In the genomic region with DNA sequence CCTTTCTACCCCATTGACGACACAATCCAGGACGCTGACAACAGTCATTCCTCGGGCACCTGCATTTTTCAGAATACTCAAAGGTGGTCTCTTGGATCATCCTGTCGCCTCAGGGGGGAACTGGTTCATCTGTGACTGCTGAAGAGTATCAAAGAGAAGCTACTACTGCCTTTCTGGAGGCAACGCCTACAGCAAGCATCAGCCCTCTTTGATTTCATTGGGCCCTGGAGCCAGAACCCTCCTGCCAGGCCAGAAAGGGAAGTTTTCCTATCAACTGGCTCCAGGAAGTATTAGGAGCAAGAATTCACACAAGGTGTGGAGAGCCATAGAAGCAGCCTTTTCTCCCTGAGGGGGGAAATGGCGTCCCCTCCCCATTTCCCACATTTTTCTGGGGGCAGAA, we compare ENCODE assay signal across 16 mouse cellular contexts. TPM values are rescaled to one million over a fixed set of nuclear protein-coding genes. Genes with fewer than 3 reads are reported as not detected.
DNase-seq lines count a peak whose midpoint lies in the region; ATAC-seq and TF ChIP-seq lines count a peak whose summit lies in the region.
"Had no signal": no experiment of that assay in that cellular context is flagged by ENCODE, and none has a peak within 500 bp of the region (broad histone marks: within the 10 kb centered on the region; RNA-seq: fewer than 3 reads in every experiment).

No protein-coding gene starts in this region.

- ATAC-seq in hindbrain, embryonic 14.5 days (ENCODE audit: low FRiP score): no peak
- ATAC-seq in hindbrain, embryonic 12.5 days (ENCODE audit: low FRiP score): no peak
- no peak for ATAC-seq in lung, postnatal 0 days
- ATAC-seq in limb, embryonic 13.5 days (ENCODE audit: low FRiP score, low read depth): no peak
- ATAC-seq: CD4-positive, CD25-positive, alpha-beta regulatory T cell, adult 4 months; forebrain, embryonic 14.5 days had no signal

- H3K27me3 ChIP-seq in hindbrain, embryonic 14.5 days (ENCODE audit: control insufficient read depth, insufficient read depth, low read length): no peaks in the 10 kb centered on the region
- no peaks in the 10 kb centered on the region for H3K27me3 ChIP-seq in hindbrain, embryonic 12.5 days
- no peaks in the 10 kb centered on the region for H3K27me3 ChIP-seq in lung, postnatal 0 days (replicated peaks; ENCODE audit: insufficient read depth, low read length)
- no peaks in the 10 kb centered on the region for H3K27me3 ChIP-seq in limb, embryonic 13.5 days
- H3K27me3 ChIP-seq: heart, embryonic 15.5 days had no signal

- no peak overlapping the region for H3K9ac ChIP-seq in hindbrain, embryonic 14.5 days
- no peak overlapping the region for H3K9ac ChIP-seq in hindbrain, embryonic 12.5 days
- H3K9ac ChIP-seq in lung, postnatal 0 days (replicated peaks; ENCODE audit: low read depth): no peak overlapping the region
- H3K9ac ChIP-seq in limb, embryonic 13.5 days: no peak overlapping the region
- H3K9ac ChIP-seq: heart, embryonic 15.5 days had no signal

- DNase-seq in hindbrain, embryonic 14.5 days (ENCODE audit: low spot score): no peak
- no peak for DNase-seq in lung, postnatal 0 days (ENCODE audit: low spot score)
- no peak for DNase-seq in lung, postnatal 14 days
- DNase-seq in urinary bladder, postnatal 4 days (ENCODE audit: low spot score in 2 of 2): no peak
- no peak for DNase-seq in layer of hippocampus, adult 2 months (ENCODE audit: low spot score in 2 of 2)
- DNase-seq in testis, postnatal 10 days (ENCODE audit: low spot score): no peak
- DNase-seq: cerebellum, adult 11 months; gastrocnemius, postnatal 36 days; kidney, adult 9 months; lung, adult 18-20 months had no signal

- no peak overlapping the region for H3K4me3 ChIP-seq in hindbrain, embryonic 14.5 days (replicated peaks; ENCODE audit: low read length)
- no peak overlapping the region for H3K4me3 ChIP-seq in hindbrain, embryonic 12.5 days
- H3K4me3 ChIP-seq in lung, postnatal 0 days (ENCODE audit: low read depth, low read length): no peak overlapping the region
- no peak overlapping the region for H3K4me3 ChIP-seq in limb, embryonic 13.5 days
- H3K4me3 ChIP-seq in layer of hippocampus, adult 2 months: no peak overlapping the region

- H3K4me2 ChIP-seq in hindbrain, embryonic 14.5 days (replicated peaks): no peak overlapping the region; the same call in 1 of the 2 replicates
- H3K4me2 ChIP-seq in hindbrain, embryonic 12.5 days (replicated peaks): no peak overlapping the region
- no peak overlapping the region for H3K4me2 ChIP-seq in lung, postnatal 0 days (replicated peaks; ENCODE audit: low read depth, low read length)
- peak overlapping the region; percentile 91 for H3K4me2 ChIP-seq in limb, embryonic 13.5 days (replicated peaks)

- no peak for TF ChIP-seq CTCF in lung, postnatal 0 days (IDR thresholded peaks at IDR 0.05)
- TF ChIP-seq CTCF in layer of hippocampus, adult 2 months (conservative IDR thresholded peaks at IDR 0.05): no peak

- no peaks in the 10 kb centered on the region for H3K9me3 ChIP-seq in hindbrain, embryonic 14.5 days (ENCODE audit: control insufficient read depth, low read length)
- no peaks in the 10 kb centered on the region for H3K9me3 ChIP-seq in hindbrain, embryonic 12.5 days (replicated peaks)
- H3K9me3 ChIP-seq in lung, postnatal 0 days (ENCODE audit: low read length): no peaks in the 10 kb centered on the region
- H3K9me3 ChIP-seq in limb, embryonic 13.5 days: no peaks in the 10 kb centered on the region
- H3K9me3 ChIP-seq: heart, embryonic 15.5 days; midbrain, embryonic 12.5 days had no signal

- peak overlapping the region; percentile 97; the same call in 1 of the 2 replicates for H3K27ac ChIP-seq in hindbrain, embryonic 14.5 days
- no peak overlapping the region for H3K27ac ChIP-seq in hindbrain, embryonic 12.5 days
- peak overlapping the region; percentile 94 for H3K27ac ChIP-seq in lung, postnatal 0 days (ENCODE audit: low read length)
- no peak overlapping the region for H3K27ac ChIP-seq in limb, embryonic 13.5 days
- H3K27ac ChIP-seq in layer of hippocampus, adult 2 months: no peak overlapping the region

- peaks cover 10% of the 10 kb centered on the region for H3K36me3 ChIP-seq in hindbrain, embryonic 14.5 days (replicated peaks; ENCODE audit: control insufficient read depth, insufficient read depth)
- H3K36me3 ChIP-seq in hindbrain, embryonic 12.5 days: peaks cover 9% of the 10 kb centered on the region
- H3K36me3 ChIP-seq in lung, postnatal 0 days (ENCODE audit: insufficient read depth, low read length): no peaks in the 10 kb centered on the region; the same call in 1 of the 2 replicates
- H3K36me3 ChIP-seq in limb, embryonic 13.5 days: peaks cover 22% of the 10 kb centered on the region
- H3K36me3 ChIP-seq: heart, embryonic 15.5 days had no signal

- TF ChIP-seq EP300 in lung, postnatal 0 days (IDR thresholded peaks at IDR 0.05): no peak

- 74% methylated on average over 6 of the region's 6 CpGs for WGBS in hindbrain, embryonic 14.5 days
- 78% methylated on average over 6 of the region's 6 CpGs for WGBS in hindbrain, embryonic 12.5 days
- WGBS in lung, postnatal 0 days: 59% methylated on average over 6 of the region's 6 CpGs
- WGBS in limb, embryonic 13.5 days: 68% methylated on average over 6 of the region's 6 CpGs

- peaks cover 25% of the 10 kb centered on the region for H3K4me1 ChIP-seq in hindbrain, embryonic 14.5 days (replicated peaks; ENCODE audit: control insufficient read depth, insufficient read depth, low read length)
- peaks cover 29% of the 10 kb centered on the region for H3K4me1 ChIP-seq in hindbrain, embryonic 12.5 days
- H3K4me1 ChIP-seq in lung, postnatal 0 days (ENCODE audit: insufficient read depth, low read depth, low read length): peaks cover 20% of the 10 kb centered on the region
- H3K4me1 ChIP-seq in limb, embryonic 13.5 days: peaks cover 33% of the 10 kb centered on the region

RNA-seq across cellular contexts. Expression of a gene that starts 1.3 kb away (rescaled TPM):
- 57.2 and 63.5 TPM in 2 replicates for polyA plus RNA-seq in hindbrain, embryonic 14.5 days (2014; fragmentation: Nextera tagmentation; extraction: Ambion mirVana)
- polyA plus RNA-seq in hindbrain, embryonic 12.5 days (2016; fragmentation: Nextera tagmentation; extraction: Ambion mirVana): 149 and 152 TPM in 2 replicates
- polyA plus RNA-seq in lung, postnatal 0 days (2015; fragmentation: Nextera tagmentation; extraction: Ambion mirVana): 33.0 and 33.9 TPM in 2 replicates
- 108 and 109 TPM in 2 replicates for polyA plus RNA-seq in limb, embryonic 13.5 days (2015; fragmentation: Nextera tagmentation; extraction: Ambion mirVana)
- total RNA-seq in layer of hippocampus, adult 2 months (2021): 10 to 100 TPM; 11.1 to 13.3 TPM

RNA-seq across cellular contexts. Expression of a gene that starts 9.8 kb away (rescaled TPM):
- polyA plus RNA-seq in hindbrain, embryonic 14.5 days (2014; fragmentation: Nextera tagmentation; extraction: Ambion mirVana): 4.6 and 6.0 TPM in 2 replicates
- polyA plus RNA-seq in hindbrain, embryonic 12.5 days (2016; fragmentation: Nextera tagmentation; extraction: Ambion mirVana): 10.7 and 12.9 TPM in 2 replicates
- 11.7 and 14.4 TPM in 2 replicates for polyA plus RNA-seq in lung, postnatal 0 days (2015; fragmentation: Nextera tagmentation; extraction: Ambion mirVana)
- 20.1 and 20.7 TPM in 2 replicates for polyA plus RNA-seq in limb, embryonic 13.5 days (2015; fragmentation: Nextera tagmentation; extraction: Ambion mirVana)
- total RNA-seq in layer of hippocampus, adult 2 months (2021): 1 to 10 TPM; 2.6 to 3.3 TPM

RNA-seq across cellular contexts. Expression of a gene that starts 9.9 kb away (rescaled TPM):
- 13.4 and 16.6 TPM in 2 replicates for polyA plus RNA-seq in hindbrain, embryonic 14.5 days (2014; fragmentation: Nextera tagmentation; extraction: Ambion mirVana)
- 9.4 and 10.2 TPM in 2 replicates for polyA plus RNA-seq in hindbrain, embryonic 12.5 days (2016; fragmentation: Nextera tagmentation; extraction: Ambion mirVana)
- polyA plus RNA-seq in lung, postnatal 0 days (2015; fragmentation: Nextera tagmentation; extraction: Ambion mirVana): 18.2 and 20.0 TPM in 2 replicates
- 13.5 and 14.1 TPM in 2 replicates for polyA plus RNA-seq in limb, embryonic 13.5 days (2015; fragmentation: Nextera tagmentation; extraction: Ambion mirVana)
- total RNA-seq in layer of hippocampus, adult 2 months (2021): 10 to 100 TPM; 21.1 to 24.3 TPM

RNA-seq across cellular contexts. Expression of a gene that starts 16.7 kb away (rescaled TPM):
- polyA plus RNA-seq in hindbrain, embryonic 14.5 days (2014; fragmentation: Nextera tagmentation; extraction: Ambion mirVana): 880 and 1,029 TPM in 2 replicates
- 894 and 983 TPM in 2 replicates for polyA plus RNA-seq in hindbrain, embryonic 12.5 days (2016; fragmentation: Nextera tagmentation; extraction: Ambion mirVana)
- 991 and 1,079 TPM in 2 replicates for polyA plus RNA-seq in lung, postnatal 0 days (2015; fragmentation: Nextera tagmentation; extraction: Ambion mirVana)
- polyA plus RNA-seq in limb, embryonic 13.5 days (2015; fragmentation: Nextera tagmentation; extraction: Ambion mirVana): 1,373 and 1,384 TPM in 2 replicates
- 100 to 1,000 TPM; 747 to 755 TPM for total RNA-seq in layer of hippocampus, adult 2 months (2021)

RNA-seq across cellular contexts. Expression of a gene that starts 21.6 kb away (rescaled TPM):
- 46.4 and 53.2 TPM in 2 replicates for polyA plus RNA-seq in hindbrain, embryonic 14.5 days (2014; fragmentation: Nextera tagmentation; extraction: Ambion mirVana)
- 75.2 and 81.0 TPM in 2 replicates for polyA plus RNA-seq in hindbrain, embryonic 12.5 days (2016; fragmentation: Nextera tagmentation; extraction: Ambion mirVana)
- 103 and 104 TPM in 2 replicates for polyA plus RNA-seq in lung, postnatal 0 days (2015; fragmentation: Nextera tagmentation; extraction: Ambion mirVana)
- polyA plus RNA-seq in limb, embryonic 13.5 days (2015; fragmentation: Nextera tagmentation; extraction: Ambion mirVana): 171 and 185 TPM in 2 replicates
- 10 to 100 TPM; 33.3 TPM for total RNA-seq in layer of hippocampus, adult 2 months (2021)
- polyA plus RNA-seq: CD4-positive, CD25-positive, alpha-beta regulatory T cell, adult 4 months had no signal

Comparison
In these comparisons a context has a peak if more than half of its experiments do, and no peak if none do; other contexts are left out.
1. H3K27ac ChIP-seq: peak in hindbrain, embryonic 14.5 days (single experiment) and lung, postnatal 0 days (single experiment); none in hindbrain, embryonic 12.5 days (single experiment), limb, embryonic 13.5 days (single experiment) and layer of hippocampus, adult 2 months (single experiment).